Comparison of ENCODE assay signal across 8 mouse cellular contexts in genomic region chr11:69580572-69581146, GRCm38 (mm10). TPM values are rescaled to one million over a fixed set of nuclear protein-coding genes. Genes with fewer than 3 reads are reported as not detected.
A peak's percentile ranks its signal among the peaks of the same experiment; 100 is the strongest.
DNase-seq lines count a peak whose midpoint lies in the region; ATAC-seq and TF ChIP-seq lines count a peak whose summit lies in the region.

No protein-coding gene starts in this region.

- no peak for DNase-seq in heart, embryonic 10.5 days (ENCODE audit: low spot score)
- DNase-seq in heart, postnatal 14 days, result no peak
- peak; percentile 11 for DNase-seq in lung, postnatal 14 days
- no peak for DNase-seq in adrenal gland, adult 8-10 months
- no peak for DNase-seq in thymus, adult 18-20 months

- no peak for TF ChIP-seq CTCF in E14TG2a.4 (conservative IDR thresholded peaks at IDR 0.05; ENCODE audit: low read length)

- H3K4me3 ChIP-seq in heart, embryonic 10.5 days, result peak overlapping the region; percentile 70
- peak overlapping the region; percentile 98 for H3K4me3 ChIP-seq in E14TG2a.4 (replicated peaks; ENCODE audit: low read length)
- peak overlapping the region; percentile 65 for H3K4me3 ChIP-seq in forebrain, embryonic 16.5 days (replicated peaks; ENCODE audit: low read length)

- no peak for ATAC-seq in forebrain, embryonic 16.5 days
- ATAC-seq in monocyte, adult 5-6 weeks (replicated peaks; ENCODE audit: insufficient number of reproducible peaks, low FRiP score, low TSS enrichment, poor library complexity, severe bottlenecking), result no peak

- peak overlapping the region; percentile 68 for H3K9ac ChIP-seq in forebrain, embryonic 16.5 days (replicated peaks; ENCODE audit: low read depth, low read length)

- peaks cover 46% of the 10 kb centered on the region for H3K4me1 ChIP-seq in heart, embryonic 10.5 days
- H3K4me1 ChIP-seq in E14TG2a.4 (replicated peaks; ENCODE audit: low read depth, low read length), result peaks cover 71% of the 10 kb centered on the region
- peaks cover 36% of the 10 kb centered on the region for H3K4me1 ChIP-seq in forebrain, embryonic 16.5 days (replicated peaks; ENCODE audit: control insufficient read depth, insufficient read depth, low read length)

- H3K9me3 ChIP-seq in heart, embryonic 10.5 days, result no peaks in the 10 kb centered on the region
- no peaks in the 10 kb centered on the region for H3K9me3 ChIP-seq in E14TG2a.4 (ENCODE audit: low read length)
- H3K9me3 ChIP-seq in forebrain, embryonic 16.5 days (ENCODE audit: control insufficient read depth, low read length), result no peaks in the 10 kb centered on the region

- intact Hi-C loops in heart, postnatal 14 days (cut with DNase I), result loop anchor here (2.0 kb wide), 1 partner anchor 24 kb away; the partner anchor contains the start of gene Atp1b2

- H3K36me3 ChIP-seq in heart, embryonic 10.5 days, result peaks cover 23% of the 10 kb centered on the region
- H3K36me3 ChIP-seq in E14TG2a.4 (ENCODE audit: insufficient read depth, low read length), result peaks cover 60% of the 10 kb centered on the region
- H3K36me3 ChIP-seq in forebrain, embryonic 16.5 days (ENCODE audit: control insufficient read depth, insufficient read depth), result no peaks in the 10 kb centered on the region

- no peaks in the 10 kb centered on the region for H3K27me3 ChIP-seq in heart, embryonic 10.5 days (ENCODE audit: insufficient read depth, poor library complexity, severe bottlenecking)
- no peaks in the 10 kb centered on the region for H3K27me3 ChIP-seq in E14TG2a.4 (ENCODE audit: insufficient read depth, low read length)
- H3K27me3 ChIP-seq in forebrain, embryonic 16.5 days (replicated peaks; ENCODE audit: control insufficient read depth, insufficient read depth, low read length), result no peaks in the 10 kb centered on the region

- H3K27ac ChIP-seq in heart, embryonic 10.5 days, result peak overlapping the region; percentile 91
- H3K27ac ChIP-seq in forebrain, embryonic 16.5 days (ENCODE audit: low read length), result peak overlapping the region; percentile 94

- peak overlapping the region; percentile 66 for H3K4me2 ChIP-seq in forebrain, embryonic 16.5 days (ENCODE audit: low read length)

- WGBS in heart, embryonic 10.5 days, result under 1% methylated on average over 25 of the region's 25 CpGs
- under 1% methylated on average over 25 of the region's 25 CpGs for WGBS in forebrain, embryonic 16.5 days

RNA-seq across cellular contexts. Expression of gene Trp53, which starts 0.5 kb away (rescaled TPM):
- 104 and 161 TPM in 2 replicates for polyA plus RNA-seq in heart, embryonic 10.5 days (2016; fragmentation: Nextera tagmentation; extraction: Ambion mirVana)
- 10 to 100 TPM; 22.1 to 27.3 TPM for total RNA-seq in heart, postnatal 14 days (2021)
- 103 and 109 TPM in 2 replicates for polyA plus RNA-seq in forebrain, embryonic 16.5 days (2015; fragmentation: Nextera tagmentation; extraction: Ambion mirVana)
- total RNA-seq in monocyte, adult 5-6 weeks (2017), result 11.9 to 26.9 TPM (median 24.5 TPM) in 3 replicates
- 10 to 100 TPM; 57.6 to 71.1 (median 64.0) TPM for total RNA-seq in adrenal gland, adult 8-10 months (2022)

RNA-seq across cellular contexts. Expression of gene Wrap53, which starts 0.6 kb away (rescaled TPM):
- 27.2 and 32.4 TPM in 2 replicates for polyA plus RNA-seq in heart, embryonic 10.5 days (2016; fragmentation: Nextera tagmentation; extraction: Ambion mirVana)
- 1 to 10 TPM; 4.3 to 6.5 TPM for total RNA-seq in heart, postnatal 14 days (2021)
- polyA plus RNA-seq in forebrain, embryonic 16.5 days (2015; fragmentation: Nextera tagmentation; extraction: Ambion mirVana), result 27.3 and 28.6 TPM in 2 replicates
- total RNA-seq in monocyte, adult 5-6 weeks (2017), result 2.8 to 9.4 TPM (median 3.8 TPM) in 3 replicates
- 10 to 100 TPM in 3 of 4 experiments, 1 to 10 TPM in 1; 9.1 to 11.9 (median 11.0) TPM for total RNA-seq in adrenal gland, adult 8-10 months (2022)

RNA-seq across cellular contexts. Expression of gene Efnb3, which starts 20.7 kb away (rescaled TPM):
- 61.0 and 89.9 TPM in 2 replicates for polyA plus RNA-seq in heart, embryonic 10.5 days (2016; fragmentation: Nextera tagmentation; extraction: Ambion mirVana)
- 10 to 100 TPM; 60.5 to 70.3 TPM for total RNA-seq in heart, postnatal 14 days (2021)
- polyA plus RNA-seq in forebrain, embryonic 16.5 days (2015; fragmentation: Nextera tagmentation; extraction: Ambion mirVana), result 95.7 and 123 TPM in 2 replicates
- total RNA-seq in monocyte, adult 5-6 weeks (2017), result 0.49 to 0.96 TPM in 2 of 3 replicates, not detected in the other
- total RNA-seq in adrenal gland, adult 8-10 months (2022), result under 1 TPM; 0.77 to 0.86 (median 0.81) TPM

RNA-seq across cellular contexts. Expression of gene Atp1b2, which starts 25.1 kb away (rescaled TPM):
- 15.6 and 24.1 TPM in 2 replicates for polyA plus RNA-seq in heart, embryonic 10.5 days (2016; fragmentation: Nextera tagmentation; extraction: Ambion mirVana)
- 10 to 100 TPM; 31.8 to 31.9 TPM for total RNA-seq in heart, postnatal 14 days (2021)
- 30.2 and 33.8 TPM in 2 replicates for polyA plus RNA-seq in forebrain, embryonic 16.5 days (2015; fragmentation: Nextera tagmentation; extraction: Ambion mirVana)
- not detected in 3 replicates for total RNA-seq in monocyte, adult 5-6 weeks (2017)
- 10 to 100 TPM; 22.5 to 47.8 (median 38.2) TPM for total RNA-seq in adrenal gland, adult 8-10 months (2022)

RNA-seq across cellular contexts. Expression of gene Dnah2, which starts 31.7 kb away (rescaled TPM):
- polyA plus RNA-seq in heart, embryonic 10.5 days (2016; fragmentation: Nextera tagmentation; extraction: Ambion mirVana), result 0.18 and 0.95 TPM in 2 replicates
- under 1 TPM; 0.07 to 0.38 TPM for total RNA-seq in heart, postnatal 14 days (2021)
- polyA plus RNA-seq in forebrain, embryonic 16.5 days (2015; fragmentation: Nextera tagmentation; extraction: Ambion mirVana), result 3.5 and 3.7 TPM in 2 replicates
- total RNA-seq in monocyte, adult 5-6 weeks (2017), result 1.4 to 6.4 TPM (median 4.7 TPM) in 3 replicates
- total RNA-seq in adrenal gland, adult 8-10 months (2022), result 1 to 10 TPM in 1 of 4 experiments, under 1 TPM in 3; 0.14 to 1.0 (median 0.70) TPM

Comparison
In these comparisons a context has a peak if more than half of its experiments do, and no peak if none do; other contexts are left out.
1. RNA of gene Efnb3, which starts 20.7 kb away (total RNA-seq): 60.5 to 70.3 TPM in heart, postnatal 14 days; 0.77 to 0.86 TPM in adrenal gland, adult 8-10 months and 0.49 to 0.96 TPM in monocyte, adult 5-6 weeks; every median in the first group is over 10 times any median in the second.
2. Peak in every context shown above with its lines, with median percentiles within 50 percentile points of each other: H3K4me3 ChIP-seq.